Mouse (Mus musculus): Measurements from ENCODE around the gene Fbn1.
"Not testable (repeated sequence)": the region's sequence is repeated elsewhere in the genome, so short reads cannot be mapped to it uniquely, and the experiment has no call there.

Gene Fbn1

DNA sequence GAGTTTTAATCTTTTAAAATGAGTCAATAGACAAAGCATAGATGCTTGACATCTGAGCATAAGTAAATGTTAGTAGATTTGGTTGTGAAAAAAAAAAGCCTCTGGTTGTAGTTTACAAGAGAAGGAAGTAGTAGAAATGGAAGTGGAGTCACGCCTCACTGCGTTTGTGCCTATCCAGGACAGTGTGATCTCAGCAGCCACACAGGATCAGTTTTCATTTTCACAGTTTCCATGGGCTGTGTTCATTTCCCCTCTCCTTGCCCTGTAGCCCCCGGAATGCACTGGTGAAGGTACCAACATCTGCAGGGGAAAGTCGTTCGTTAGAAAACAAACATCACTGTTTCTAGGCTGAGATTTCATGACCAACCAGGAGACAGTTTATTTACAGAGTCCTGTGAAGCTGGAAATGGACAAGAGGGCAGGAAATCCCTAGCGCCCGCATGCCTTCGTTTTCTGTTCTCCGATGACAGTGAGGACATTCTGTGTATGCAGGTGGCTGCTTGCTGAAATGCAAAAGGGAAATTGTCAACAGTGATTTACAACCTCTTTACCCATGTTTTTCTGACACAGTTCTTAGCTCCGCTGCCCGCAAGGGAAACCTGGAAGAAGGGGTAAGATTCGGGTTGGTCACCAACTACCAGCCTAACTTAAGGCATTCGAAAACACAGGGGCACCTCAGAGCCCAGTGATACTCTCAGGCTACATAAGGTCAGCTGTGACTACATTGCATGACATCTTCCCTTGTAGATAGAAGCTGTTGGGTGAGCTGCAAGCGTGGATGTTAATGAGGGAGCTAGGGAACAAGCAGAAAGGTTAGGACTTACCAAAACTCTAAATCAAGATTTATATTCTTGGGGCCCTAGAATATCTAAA is 225.2 kb downstream of the Fbn1 start:
- DNase-seq, result no peak

- DNase-seq, result not testable (repeated sequence)
These were observed 227.8 kb downstream of the Fbn1 start for GRCm38 (mm10) chr2:125279995-125280394.

DNA sequence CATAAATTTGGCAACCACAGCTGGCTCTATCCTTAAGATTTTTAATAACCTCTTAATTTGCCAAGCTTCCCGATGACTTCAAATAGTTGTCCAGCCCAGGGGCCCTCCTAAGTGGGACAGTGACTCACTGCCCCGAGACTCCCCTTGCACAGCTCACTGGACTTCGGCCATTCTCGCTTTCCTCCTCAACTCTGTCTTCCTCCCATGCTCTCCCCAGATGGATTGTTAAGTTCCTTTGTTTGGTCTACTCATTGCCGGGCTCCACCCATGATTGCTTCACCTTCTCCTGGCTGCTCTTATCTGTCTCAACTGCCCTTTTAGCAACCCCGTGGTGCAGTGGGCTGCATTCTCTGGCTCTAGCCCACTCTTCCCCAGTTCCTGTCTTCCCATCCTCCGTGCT is 229.3 kb downstream of the Fbn1 start:
- no peak for DNase-seq

DNA sequence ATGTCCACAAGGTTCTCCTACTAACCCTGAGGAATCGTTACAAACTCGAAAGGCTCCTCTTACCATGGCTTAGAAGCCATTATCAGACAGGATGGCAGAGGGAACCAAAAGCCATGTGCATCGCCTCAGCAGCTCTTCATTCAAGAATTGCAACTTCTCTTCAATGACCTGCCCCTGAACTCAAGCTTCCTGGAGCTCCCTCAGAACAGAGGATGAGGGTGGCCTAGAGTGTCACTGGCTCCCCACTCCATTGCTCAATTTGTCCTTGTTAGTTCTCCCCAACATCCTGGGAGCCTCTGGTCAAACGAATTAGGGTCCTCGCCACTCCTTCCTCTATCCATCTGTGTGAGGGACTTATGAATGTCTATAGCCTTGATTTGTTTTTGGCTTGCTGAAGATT is 231.1 kb downstream of the Fbn1 start:
- DNase-seq, result no peak

DNA sequence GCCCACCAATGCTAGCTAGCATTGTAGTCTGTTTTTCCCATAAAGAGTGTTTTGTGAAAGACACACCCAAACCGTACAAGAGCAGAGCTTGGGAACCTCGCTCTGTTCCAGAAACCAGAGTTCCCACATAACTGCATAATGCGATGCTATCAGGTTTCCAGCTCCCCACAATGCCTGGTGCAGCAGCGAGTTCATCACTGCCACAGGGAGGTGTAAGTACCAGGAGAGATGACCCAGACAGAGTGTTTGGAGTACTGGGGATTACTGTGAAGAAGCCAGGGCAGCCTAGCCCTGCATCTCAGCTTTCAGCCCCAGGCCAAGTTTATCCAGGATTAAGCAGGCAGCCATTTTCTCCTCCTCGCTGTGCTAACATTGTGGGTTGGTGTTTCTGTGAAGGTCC is 232.2 kb downstream of the Fbn1 start:
- no peak for DNase-seq

DNA sequence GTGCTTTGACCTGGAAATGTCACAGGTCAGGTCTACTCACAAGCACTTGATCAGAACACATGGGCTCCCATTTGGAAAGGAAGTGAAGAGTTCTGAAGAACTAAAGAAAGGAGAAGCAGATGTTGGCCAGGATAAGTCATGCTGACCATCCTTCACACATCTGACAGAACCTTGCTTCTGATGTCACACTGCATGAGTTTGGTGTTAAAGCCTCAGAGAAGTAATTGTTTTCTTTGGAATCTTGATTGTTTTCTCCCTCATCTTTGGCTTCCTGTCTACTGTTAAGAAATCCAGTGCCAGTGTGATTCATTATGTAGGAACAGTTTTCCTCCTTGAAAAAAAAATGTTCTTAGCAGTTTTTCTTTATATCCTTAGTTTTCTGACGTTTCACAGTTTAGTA is 238.9 kb downstream of the Fbn1 start:
- DNase-seq, result no peak

GRCm38 (mm10) chr2:125263753-125264152 is 244.0 kb downstream of the Fbn1 start:
- DNase-seq, result no peak

- no peak for DNase-seq
These were observed 244.7 kb downstream of the Fbn1 start for GRCm38 (mm10) chr2:125263056-125263455.

DNA sequence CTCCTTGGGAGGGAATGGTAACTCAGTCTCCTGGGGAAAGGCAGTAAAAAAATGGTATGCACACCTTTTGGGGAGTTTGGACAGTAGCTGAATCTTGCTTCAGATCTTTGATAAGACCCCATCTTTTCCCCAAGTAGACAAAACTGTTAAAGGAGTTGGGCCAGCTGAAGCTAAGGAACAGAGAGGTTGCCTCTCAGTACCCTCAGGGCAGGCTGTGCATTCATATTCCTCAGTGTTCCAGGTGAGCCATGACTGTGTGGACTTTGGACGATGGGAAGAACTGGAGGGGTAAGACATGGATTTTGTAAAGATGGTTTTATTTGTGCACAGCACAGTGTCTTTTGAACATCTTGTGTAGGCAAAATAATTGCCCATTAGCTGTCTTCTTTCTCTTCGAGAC is 247.5 kb downstream of the Fbn1 start:
- DNase-seq, result no peak

- DNase-seq, result peak; percentile 13
These were observed 248.3 kb downstream of the Fbn1 start for GRCm38 (mm10) chr2:125259230-125260120.

DNA sequence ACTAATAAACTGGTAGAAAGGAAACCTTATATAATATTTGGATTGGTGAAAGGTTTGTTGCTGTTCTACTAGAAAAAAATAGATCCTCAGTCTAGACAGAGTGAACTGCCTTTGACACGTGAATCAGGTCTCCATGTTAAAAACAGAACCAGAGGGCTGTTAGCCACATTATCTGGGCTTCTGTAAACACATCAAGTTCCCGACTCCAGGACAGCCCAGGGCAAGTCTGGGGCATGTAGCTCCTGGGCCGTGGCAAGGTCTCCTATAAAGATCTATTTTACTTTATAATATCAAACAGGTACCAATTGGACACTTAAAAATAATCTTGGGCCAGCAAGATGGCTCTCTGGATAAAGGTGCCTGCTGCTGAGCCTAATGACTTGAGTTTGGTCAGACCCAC is 251.9 kb downstream of the Fbn1 start:
- DNase-seq, result no peak

DNA sequence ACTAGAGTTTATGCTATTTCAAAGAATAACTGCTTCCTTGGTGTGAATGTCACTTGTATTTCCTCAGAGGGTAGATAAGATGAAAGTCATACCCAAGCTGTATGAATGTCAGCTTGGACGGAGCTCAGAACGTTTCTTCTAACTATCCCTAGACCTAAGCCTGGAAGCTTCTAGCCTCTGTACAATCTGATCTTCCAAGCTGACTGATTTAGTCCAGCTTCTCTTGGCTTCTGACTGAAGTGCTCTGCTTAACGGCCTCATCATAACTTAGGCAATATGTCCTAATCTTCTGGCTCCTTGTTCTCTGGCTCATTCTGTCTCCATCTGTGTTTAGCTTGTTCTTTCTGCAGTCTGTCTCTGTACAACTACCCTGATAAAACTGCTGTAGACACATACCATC is 253.2 kb downstream of the Fbn1 start:
- no peak for DNase-seq

GRCm38 (mm10) chr2:125253699-125254098 is 254.1 kb downstream of the Fbn1 start:
- no peak for DNase-seq

DNA sequence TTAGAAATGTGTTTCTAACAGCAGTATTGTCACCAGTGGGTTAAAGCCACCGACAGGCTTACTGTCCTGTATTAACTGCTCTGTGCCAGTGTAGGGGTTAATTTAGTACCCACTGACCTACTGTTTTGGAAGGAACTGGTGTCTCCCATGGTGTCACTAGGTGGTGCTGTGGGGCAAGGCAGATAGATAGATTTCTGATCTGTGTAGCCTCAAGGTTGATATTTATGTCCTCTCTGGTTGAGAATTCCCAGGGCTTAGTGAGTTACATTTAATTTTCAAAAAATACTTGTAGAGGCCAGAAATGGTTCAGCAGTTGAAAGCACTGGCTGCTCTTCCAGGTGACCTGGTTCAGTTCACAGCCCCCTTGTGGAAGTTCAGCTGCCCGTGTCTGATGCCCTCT is 255.5 kb downstream of the Fbn1 start:
- peak; percentile 33 for DNase-seq

DNA sequence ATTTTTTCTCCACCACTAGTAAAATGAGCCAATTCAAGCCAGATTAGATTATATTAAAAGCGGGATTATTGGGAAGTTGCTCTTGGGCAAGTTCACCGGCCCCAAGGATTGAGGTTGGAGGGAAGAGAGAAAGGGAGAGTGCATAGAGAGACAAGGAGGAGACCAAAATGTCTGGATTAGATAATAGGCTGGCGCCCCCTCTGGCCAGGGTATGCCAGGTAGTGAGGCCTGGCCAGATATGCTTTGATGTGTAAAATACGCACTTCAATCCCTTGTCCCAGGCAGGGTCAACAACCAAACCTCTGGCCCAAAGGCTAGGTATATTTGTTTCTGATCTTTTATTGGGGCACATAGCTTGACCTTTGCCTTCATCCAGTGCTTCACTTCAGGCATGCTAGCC is 256.0 kb downstream of the Fbn1 start:
- DNase-seq, result no peak
